Mouse (Mus musculus) lung, postnatal 0 days (tissue): ENCODE data around the gene Cyyr1. TPM values are rescaled to one million over a fixed set of nuclear protein-coding genes. Genes with fewer than 3 reads are reported as not detected.
"Not testable (repeated sequence)": the region's sequence is repeated elsewhere in the genome, so short reads cannot be mapped to it uniquely, and the experiment has no call there.

Experiments
- ATAC-seq: fragments of 200-750 bp; cut with Nextera tagmentation; 2 replicates; pipeline ENCODE4 v1.8.0; 2017; ENCODE audit warnings: moderate library complexity
- DNase-seq: peaks from one replicate; pipeline ENCODE4 v3.0.0-alpha.2; 2016; ENCODE audit warnings: low spot score
- H3K27ac ChIP-seq: fragments of 300-500 bp; sonication (generic); 2 replicates; pipeline ENCODE4 v1.5.1; 2014; ENCODE audit warnings: antibody characterized with exemption, mild to moderate bottlenecking, low read length, mixed read lengths
- H3K27me3 ChIP-seq: fragments of 300-500 bp; sonication (generic); replicated peaks from 2 replicates; pipeline ENCODE4 v1.6.1; 2014; ENCODE audit warnings: low read length, mixed read lengths; ENCODE audit not compliant: insufficient read depth
- H3K36me3 ChIP-seq: fragments of 300-500 bp; sonication (generic); 2 replicates; pipeline ENCODE4 v1.6.1; 2014; ENCODE audit warnings: low read length, mixed read lengths; ENCODE audit not compliant: insufficient read depth
- H3K4me1 ChIP-seq: fragments of 300-500 bp; sonication (generic); 2 replicates; pipeline ENCODE4 v1.6.1; 2014; ENCODE audit warnings: antibody characterized with exemption, low read depth, low read length, mixed read lengths; ENCODE audit not compliant: insufficient read depth
- H3K4me2 ChIP-seq: fragments of 300-500 bp; sonication (generic); replicated peaks from 2 replicates; pipeline ENCODE4 v1.6.1; 2014; ENCODE audit warnings: low read depth, mild to moderate bottlenecking, low read length, moderate library complexity, mixed read lengths
- H3K4me3 ChIP-seq: fragments of 300-500 bp; sonication (generic); 2 replicates; pipeline ENCODE4 v1.5.1; 2014; ENCODE audit warnings: low read depth, low read length
- H3K9ac ChIP-seq: fragments of 300-500 bp; sonication (generic); replicated peaks from 2 replicates; pipeline ENCODE4 v1.6.1; 2014; ENCODE audit warnings: low read depth, mild to moderate bottlenecking
- H3K9me3 ChIP-seq: fragments of 300-500 bp; sonication (generic); 2 replicates; pipeline ENCODE4 v1.6.1; 2016; ENCODE audit warnings: low read length, mixed read lengths
- CTCF ChIP-seq: IDR thresholded peaks from 2 replicates; pipeline ENCODE4 v1.5.1; 2016; ENCODE audit warnings: antibody characterized with exemption, mild to moderate bottlenecking
- EP300 ChIP-seq: IDR thresholded peaks from 2 replicates; pipeline ENCODE4 v1.6.1; 2016; ENCODE audit warnings: antibody characterized with exemption, mild to moderate bottlenecking, control low read depth
- WGBS: fragments of 180-500 bp; shearing (Covaris S2); extraction: QIAGEN DNeasy Blood & Tissue Kit; methylation state at CpG from one replicate; pipeline ENCODE4 v1.1.7; 2014; 5-methylcytosine and 5-hydroxymethylcytosine counted together
- polyA plus RNA-seq: library from polyadenylated mRNA; unstranded; fragments of >200 nt; fragmentation: Nextera tagmentation; extraction: Ambion mirVana; gene quantifications from 2 replicates; pipeline ENCODE4 v1.2.1, GENCODE M21; 2015

The Cyyr1 gene
- 29.1 and 44.1 TPM in 2 replicates for polyA plus RNA-seq

DNA sequence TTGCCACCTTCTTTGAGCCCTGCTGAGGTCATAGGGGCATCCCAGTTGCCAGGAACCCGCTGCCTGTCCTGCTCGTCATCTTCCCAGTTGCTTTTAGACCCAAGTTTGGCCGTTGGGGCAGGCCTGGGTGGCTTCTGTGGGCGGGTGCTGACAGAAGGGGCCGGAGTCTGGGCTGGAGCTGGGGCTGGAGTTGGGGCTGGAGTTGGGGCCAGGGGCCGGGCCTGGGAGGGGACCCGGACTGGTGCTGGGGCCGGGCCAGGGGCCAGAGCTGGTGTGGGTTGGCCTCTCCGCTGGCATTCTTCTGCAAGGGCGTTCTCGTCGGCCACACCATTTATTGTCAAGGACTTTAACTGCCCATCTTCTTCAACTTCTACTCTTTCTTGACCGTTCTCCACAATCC lies at the start of gene Cyyr1:
Gene Cyyr1, minus strand, starts transcription at position 101 of the 400 bp plus-strand sequence.
- not testable (repeated sequence) for H3K4me2 ChIP-seq, H3K36me3 ChIP-seq, H3K4me3 ChIP-seq, H3K9ac ChIP-seq, H3K27ac ChIP-seq, H3K4me1 ChIP-seq, DNase-seq, H3K27me3 ChIP-seq, ATAC-seq, H3K9me3 ChIP-seq
- 80% methylated on average over 6 of the region's 13 CpGs for WGBS

DNA sequence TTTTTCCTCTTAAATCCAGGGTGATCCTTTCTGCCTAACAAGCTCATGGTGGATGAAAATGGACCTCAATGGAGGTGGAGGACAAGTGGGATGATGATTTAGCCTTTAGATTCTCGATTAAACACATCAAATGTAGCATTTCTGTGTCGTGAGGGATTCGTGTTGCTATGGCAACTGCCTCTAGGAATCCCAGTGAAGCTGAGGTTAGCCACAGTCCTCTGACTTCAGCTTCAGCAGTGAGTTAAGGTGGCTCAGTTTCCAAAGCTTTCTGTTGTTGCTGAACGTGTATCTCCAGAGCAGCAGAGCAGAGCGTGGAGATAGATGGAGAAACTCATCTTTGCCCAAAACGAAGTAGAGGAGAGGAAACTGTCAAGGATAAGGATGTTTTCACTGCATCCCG lies 35.6 kb upstream of the Cyyr1 start:
- no peak overlapping the region for H3K27ac ChIP-seq
- H3K4me3 ChIP-seq: no peak overlapping the region
- DNase-seq: no peak
- H3K9me3 ChIP-seq: no peaks in the 10 kb centered on the region
- H3K4me2 ChIP-seq: no peak overlapping the region
- H3K36me3 ChIP-seq: no peaks in the 10 kb centered on the region
- no peaks in the 10 kb centered on the region for H3K4me1 ChIP-seq
- no peak for ATAC-seq
- H3K9ac ChIP-seq: no peak overlapping the region
- no peaks in the 10 kb centered on the region for H3K27me3 ChIP-seq
- TF ChIP-seq EP300 (no peak), CTCF (no peak)
- 66% methylated on average over 7 of the region's 7 CpGs for WGBS

DNA sequence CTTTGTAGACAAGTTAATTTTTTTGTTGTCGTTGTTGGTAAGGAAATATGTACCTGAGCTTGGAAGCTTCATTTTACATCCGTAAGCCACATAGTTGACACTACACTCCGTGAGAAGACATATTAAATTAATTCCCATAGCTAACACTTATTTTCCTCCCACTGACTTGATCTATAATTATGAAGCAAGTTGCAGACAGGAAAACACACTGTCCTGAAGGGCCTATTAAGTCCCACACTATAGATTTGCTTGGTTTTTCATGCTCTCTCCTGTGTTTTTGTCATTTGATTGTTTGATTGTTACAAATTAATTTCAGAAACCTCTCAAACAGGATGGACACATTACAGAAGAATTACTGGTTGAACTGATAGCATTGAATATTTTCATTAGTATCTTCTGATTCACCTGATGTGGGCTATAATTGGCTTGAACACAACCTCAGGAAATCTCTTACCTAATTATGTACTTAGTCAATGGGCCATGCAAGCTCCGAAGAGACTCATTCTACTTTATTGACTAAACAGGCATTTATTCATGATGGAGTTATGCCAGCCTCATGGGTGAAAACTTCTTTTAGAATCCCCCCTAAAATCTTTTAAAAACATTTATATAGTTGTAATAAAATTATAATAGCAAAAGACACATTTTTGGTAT lies 34.5 kb upstream of the Cyyr1 start:
- no peak for TF ChIP-seq EP300
- TF ChIP-seq CTCF: no peak
- 86% methylated on average over 4 of the region's 4 CpGs for WGBS

DNA sequence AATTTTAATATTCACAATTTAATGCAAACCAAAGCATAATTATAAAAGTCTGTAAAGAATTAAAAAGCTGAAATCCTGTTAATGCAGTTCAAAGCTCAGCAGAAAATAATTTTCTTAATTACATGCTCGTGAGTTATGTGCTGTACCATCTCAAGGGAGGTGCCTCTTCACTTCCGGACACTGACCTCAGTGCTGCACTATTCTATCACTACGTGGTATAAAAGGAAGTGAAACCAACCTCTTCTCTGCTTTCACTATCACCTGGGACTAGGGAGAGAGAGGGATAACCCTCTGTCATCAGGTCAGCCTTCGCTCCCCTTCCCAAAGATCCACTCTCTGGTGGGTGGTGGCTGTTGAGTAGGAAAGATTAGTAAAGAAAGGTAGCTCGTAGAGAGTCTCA lies 13.3 kb upstream of the Cyyr1 start:
- no peaks in the 10 kb centered on the region for H3K4me1 ChIP-seq
- no peaks in the 10 kb centered on the region for H3K9me3 ChIP-seq
- no peak overlapping the region for H3K4me3 ChIP-seq
- H3K27me3 ChIP-seq: no peaks in the 10 kb centered on the region
- 77% methylated on average over 5 of the region's 5 CpGs for WGBS
- no peak overlapping the region for H3K4me2 ChIP-seq
- no peak overlapping the region for H3K9ac ChIP-seq
- no peak overlapping the region for H3K27ac ChIP-seq
- no peak for TF ChIP-seq EP300
- no peak for TF ChIP-seq CTCF
- ATAC-seq (no peak), DNase-seq (no peak)
- no peaks in the 10 kb centered on the region for H3K36me3 ChIP-seq

More for the DNA sequence above, 34.5 kb upstream of the Cyyr1 start:
- H3K4me2 ChIP-seq: no peak overlapping the region
- no peaks in the 10 kb centered on the region for H3K36me3 ChIP-seq
- H3K9me3 ChIP-seq: no peaks in the 10 kb centered on the region
- no peak overlapping the region for H3K27ac ChIP-seq
- ATAC-seq (no peak), DNase-seq (no peak)
- H3K4me3 ChIP-seq: no peak overlapping the region
- H3K4me1 ChIP-seq: no peaks in the 10 kb centered on the region
- no peak overlapping the region for H3K9ac ChIP-seq
- no peaks in the 10 kb centered on the region for H3K27me3 ChIP-seq

DNA sequence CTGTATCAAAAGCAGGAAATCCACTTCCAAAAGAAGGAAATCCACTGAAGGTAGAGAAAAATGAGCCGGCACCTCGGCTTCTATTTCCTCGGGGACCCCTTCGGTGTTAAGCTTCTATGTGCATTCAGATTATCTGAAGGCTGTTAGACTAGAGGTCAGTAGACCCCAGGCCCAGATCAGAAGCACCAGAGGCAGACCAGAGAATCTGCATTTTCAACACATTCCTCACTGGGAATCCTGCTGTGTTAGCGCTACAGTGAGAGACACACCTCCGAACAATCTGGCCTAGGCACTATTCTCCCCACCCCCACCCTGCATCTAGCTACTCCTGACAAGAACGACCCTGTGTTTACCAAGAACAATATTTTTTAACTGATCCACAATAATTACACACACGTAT lies 641 bp upstream of the Cyyr1 start:
- H3K9me3 ChIP-seq: no peaks in the 10 kb centered on the region
- DNase-seq: no peak
- no peak overlapping the region for H3K4me3 ChIP-seq
- no peak for ATAC-seq
- H3K4me1 ChIP-seq: no peaks in the 10 kb centered on the region
- H3K27ac ChIP-seq: no peak overlapping the region
- H3K4me2 ChIP-seq: no peak overlapping the region
- no peak overlapping the region for H3K9ac ChIP-seq
- 49% methylated on average over 8 of the region's 8 CpGs for WGBS
- no peaks in the 10 kb centered on the region for H3K36me3 ChIP-seq
- TF ChIP-seq EP300 (no peak), CTCF (no peak)
- H3K27me3 ChIP-seq: no peaks in the 10 kb centered on the region

DNA sequence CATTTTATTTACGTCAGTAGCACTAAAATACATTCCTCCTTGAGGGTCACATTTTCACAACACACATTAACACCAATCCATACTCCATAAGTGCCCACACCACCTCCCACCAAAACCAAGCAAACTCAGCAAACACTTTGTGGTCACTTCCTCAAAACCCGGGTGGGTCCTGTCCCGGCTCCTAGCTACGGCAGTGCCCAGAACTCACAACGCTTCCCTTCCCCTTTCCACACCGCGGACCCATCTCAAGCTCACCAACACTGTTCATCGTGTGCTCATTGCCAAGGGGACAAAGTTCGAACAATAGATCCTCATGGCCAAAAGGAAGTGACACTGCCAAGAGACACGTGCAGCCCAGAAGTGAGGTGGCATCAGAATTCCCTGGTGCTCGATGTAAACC lies 1.2 kb downstream of the Cyyr1 start:
- DNase-seq, H3K9me3 ChIP-seq, H3K4me3 ChIP-seq, H3K9ac ChIP-seq, ATAC-seq, H3K36me3 ChIP-seq, H3K4me2 ChIP-seq, H3K27ac ChIP-seq, H3K4me1 ChIP-seq, H3K27me3 ChIP-seq: not testable (repeated sequence)
- 71% methylated on average over 1 of the region's 11 CpGs for WGBS
